Mouse (Mus musculus): ENCODE data around the gene Cux1. TPM values are rescaled to one million over a fixed set of nuclear protein-coding genes. Genes with fewer than 3 reads are reported as not detected.
A peak's percentile ranks its signal among the peaks of the same experiment; 100 is the strongest.

Cux1 gene
- polyA plus RNA-seq, 1 experiment from 2014 or later = 100 TPM

DNA sequence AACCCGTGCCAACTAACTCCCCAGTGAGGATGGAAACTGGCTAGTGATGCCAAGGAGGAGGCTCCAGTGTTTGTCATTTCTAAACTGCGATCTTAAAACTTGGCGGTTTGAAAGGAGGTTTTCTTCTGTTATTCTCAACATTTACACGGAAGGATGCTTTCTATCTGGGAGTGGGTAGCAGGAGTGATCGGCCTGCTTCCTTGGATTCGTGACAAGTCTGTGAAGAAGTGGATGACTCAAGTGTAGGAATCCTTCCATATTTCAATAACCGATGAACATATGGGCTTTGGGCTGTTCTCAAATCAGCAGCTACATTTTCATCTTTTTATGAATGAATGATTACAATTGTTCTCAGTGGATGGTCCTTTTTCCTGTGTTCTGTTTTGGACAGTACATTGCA is 282.2 kb downstream of the Cux1 start:
- H3K36me3 ChIP-seq (ENCODE audit: control insufficient read depth, insufficient read depth, low read length) = peaks cover 12% of the 10 kb centered on the region

DNA sequence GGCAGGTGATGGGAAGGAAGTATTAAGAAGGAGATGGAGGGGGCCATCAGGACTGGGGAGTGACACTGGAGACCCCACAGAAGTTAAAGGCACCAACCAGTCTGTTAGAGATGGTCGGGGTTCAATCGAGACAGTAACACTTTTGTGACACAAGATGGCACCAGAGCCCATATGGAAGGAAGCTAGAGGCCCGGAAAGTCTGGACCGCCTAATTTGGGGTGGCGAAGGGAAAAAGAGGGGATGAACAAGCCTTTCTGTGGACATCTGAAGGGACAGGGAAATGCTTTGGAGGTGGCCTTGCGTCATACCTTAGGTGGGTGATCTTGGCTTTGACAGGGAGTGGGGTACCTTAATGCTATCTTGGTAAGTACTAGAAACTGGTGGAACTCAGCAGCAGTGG is 285.9 kb downstream of the Cux1 start:
- ATAC-seq = no peak
- H3K36me3 ChIP-seq (ENCODE audit: control insufficient read depth, insufficient read depth, low read length) = peaks cover 38% of the 10 kb centered on the region
- H3K9me3 ChIP-seq (ENCODE audit: control insufficient read depth, low read length) = no peaks in the 10 kb centered on the region
- no peak overlapping the region for H3K4me2 ChIP-seq (ENCODE audit: low read length)
- H3K4me3 ChIP-seq (ENCODE audit: low read length) = no peak overlapping the region
- WGBS = 58% methylated on average over 6 of the region's 6 CpGs
- H3K27me3 ChIP-seq (replicated peaks; ENCODE audit: control insufficient read depth, insufficient read depth, low read length) = no peaks in the 10 kb centered on the region
- no peaks in the 10 kb centered on the region for H3K4me1 ChIP-seq (ENCODE audit: control insufficient read depth, insufficient read depth, low read depth, low read length)
- no peak overlapping the region for H3K27ac ChIP-seq (ENCODE audit: low read depth, low read length)
- no peak overlapping the region for H3K9ac ChIP-seq (ENCODE audit: low read depth, low read length)

More for the DNA sequence above, 282.2 kb downstream of the Cux1 start:
- ATAC-seq = no peak
- Histone ChIP-seq H3K9me3 (ENCODE audit: control insufficient read depth, low read length) (no peaks in the 10 kb centered on the region), H3K27me3 (replicated peaks; ENCODE audit: control insufficient read depth, insufficient read depth, low read length) (no peaks in the 10 kb centered on the region), H3K9ac (ENCODE audit: low read depth, low read length) (no peak overlapping the region), H3K4me3 (ENCODE audit: low read length) (no peak overlapping the region), H3K4me1 (ENCODE audit: control insufficient read depth, insufficient read depth, low read depth, low read length) (no peaks in the 10 kb centered on the region), H3K4me2 (ENCODE audit: low read length) (no peak overlapping the region), H3K27ac (ENCODE audit: low read depth, low read length) (no peak overlapping the region)
- 84% methylated on average over 7 of the region's 7 CpGs for WGBS

- Histone ChIP-seq H3K4me1 (ENCODE audit: control insufficient read depth, insufficient read depth, low read depth, low read length) (no peaks in the 10 kb centered on the region), H3K27ac (ENCODE audit: low read depth, low read length) (no peak overlapping the region), H3K9me3 (ENCODE audit: control insufficient read depth, low read length) (no peaks in the 10 kb centered on the region), H3K4me2 (ENCODE audit: low read length) (no peak overlapping the region), H3K36me3 (ENCODE audit: control insufficient read depth, insufficient read depth, low read length) (peaks cover 45% of the 10 kb centered on the region), H3K4me3 (ENCODE audit: low read length) (no peak overlapping the region), H3K27me3 (replicated peaks; ENCODE audit: control insufficient read depth, insufficient read depth, low read length) (no peaks in the 10 kb centered on the region), H3K9ac (ENCODE audit: low read depth, low read length) (no peak overlapping the region)
- no peak for ATAC-seq
- 91% methylated on average over 43 of the region's 43 CpGs for WGBS
These were observed 292.6 kb downstream of the Cux1 start for GRCm38 (mm10) chr5:136274739-136275138.

- WGBS = 66% methylated on average over 4 of the region's 4 CpGs
- Histone ChIP-seq H3K9ac (ENCODE audit: low read depth, low read length) (no peak overlapping the region), H3K4me1 (ENCODE audit: control insufficient read depth, insufficient read depth, low read depth, low read length) (no peaks in the 10 kb centered on the region), H3K9me3 (ENCODE audit: control insufficient read depth, low read length) (no peaks in the 10 kb centered on the region), H3K27me3 (replicated peaks; ENCODE audit: control insufficient read depth, insufficient read depth, low read length) (no peaks in the 10 kb centered on the region), H3K4me2 (ENCODE audit: low read length) (no peak overlapping the region), H3K27ac (ENCODE audit: low read depth, low read length) (no peak overlapping the region), H3K36me3 (ENCODE audit: control insufficient read depth, insufficient read depth, low read length) (peaks cover 13% of the 10 kb centered on the region), H3K4me3 (ENCODE audit: low read length) (no peak overlapping the region)
- ATAC-seq = no peak
These were observed 297.4 kb downstream of the Cux1 start for GRCm38 (mm10) chr5:136269937-136270336.

DNA sequence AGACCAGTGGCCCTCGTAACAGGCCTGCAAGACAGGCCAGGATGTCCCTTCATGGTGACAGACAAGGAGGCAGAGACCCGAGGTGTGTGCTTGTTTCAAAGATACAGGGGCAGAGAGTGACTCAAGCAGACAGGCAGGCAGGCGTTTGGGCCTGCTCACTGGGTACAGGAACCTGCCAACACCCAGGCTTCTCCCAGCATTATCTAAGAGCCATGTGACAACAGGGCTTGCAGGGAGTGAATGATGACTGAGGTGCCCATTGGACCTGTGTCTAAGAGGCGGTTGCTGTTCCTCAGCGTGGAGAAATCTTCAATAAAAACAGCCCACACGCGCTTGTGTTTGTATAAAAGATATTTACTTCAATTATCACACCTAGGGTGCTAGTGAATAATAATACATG is 301.2 kb downstream of the Cux1 start:
- no peaks in the 10 kb centered on the region for H3K4me1 ChIP-seq (ENCODE audit: control insufficient read depth, insufficient read depth, low read depth, low read length)
- 76% methylated on average over 7 of the region's 7 CpGs for WGBS
- no peak overlapping the region for H3K9ac ChIP-seq (ENCODE audit: low read depth, low read length)
- H3K36me3 ChIP-seq (ENCODE audit: control insufficient read depth, insufficient read depth, low read length) = no peaks in the 10 kb centered on the region
- no peak for ATAC-seq
- H3K9me3 ChIP-seq (ENCODE audit: control insufficient read depth, low read length) = no peaks in the 10 kb centered on the region
- no peak overlapping the region for H3K4me3 ChIP-seq (ENCODE audit: low read length)
- H3K27ac ChIP-seq (ENCODE audit: low read depth, low read length) = no peak overlapping the region
- H3K4me2 ChIP-seq (ENCODE audit: low read length) = no peak overlapping the region
- H3K27me3 ChIP-seq (replicated peaks; ENCODE audit: control insufficient read depth, insufficient read depth, low read length) = no peaks in the 10 kb centered on the region

GRCm38 (mm10) chr5:136263342-136263741 is 303.9 kb downstream of the Cux1 start:
- no peak for ATAC-seq
- Histone ChIP-seq H3K27me3 (replicated peaks; ENCODE audit: control insufficient read depth, insufficient read depth, low read length) (no peaks in the 10 kb centered on the region), H3K4me2 (ENCODE audit: low read length) (no peak overlapping the region), H3K36me3 (ENCODE audit: control insufficient read depth, insufficient read depth, low read length) (no peaks in the 10 kb centered on the region), H3K9ac (ENCODE audit: low read depth, low read length) (no peak overlapping the region), H3K9me3 (ENCODE audit: control insufficient read depth, low read length) (no peaks in the 10 kb centered on the region), H3K4me1 (ENCODE audit: control insufficient read depth, insufficient read depth, low read depth, low read length) (no peaks in the 10 kb centered on the region), H3K27ac (ENCODE audit: low read depth, low read length) (no peak overlapping the region), H3K4me3 (ENCODE audit: low read length) (no peak overlapping the region)
- WGBS = 79% methylated on average over 4 of the region's 4 CpGs

DNA sequence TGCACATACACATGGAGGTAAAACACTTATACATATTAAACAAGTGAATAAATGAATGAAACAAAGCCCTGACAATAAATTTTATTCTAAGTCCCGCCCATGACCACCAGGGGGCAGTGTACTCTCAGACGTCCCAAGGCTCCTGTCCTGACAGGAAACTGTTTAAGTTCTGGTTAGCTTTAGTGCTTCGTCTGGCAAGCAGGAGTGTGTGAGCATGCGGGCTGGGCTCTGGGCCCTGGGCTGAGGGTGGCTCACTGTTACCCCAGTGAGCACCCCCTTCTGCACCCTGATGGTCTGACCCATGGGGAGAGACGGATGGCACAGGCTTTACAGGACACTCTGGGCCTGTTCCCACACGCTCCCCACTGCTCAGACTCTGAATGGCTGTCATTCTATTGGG is 308.4 kb downstream of the Cux1 start:
- Histone ChIP-seq H3K4me1 (ENCODE audit: control insufficient read depth, insufficient read depth, low read depth, low read length) (no peaks in the 10 kb centered on the region), H3K4me2 (ENCODE audit: low read length) (no peak overlapping the region), H3K9ac (ENCODE audit: low read depth, low read length) (no peak overlapping the region), H3K36me3 (ENCODE audit: control insufficient read depth, insufficient read depth, low read length) (no peaks in the 10 kb centered on the region; the same call in 1 of the 2 replicates), H3K27ac (ENCODE audit: low read depth, low read length) (no peak overlapping the region), H3K27me3 (replicated peaks; ENCODE audit: control insufficient read depth, insufficient read depth, low read length) (no peaks in the 10 kb centered on the region), H3K9me3 (ENCODE audit: control insufficient read depth, low read length) (no peaks in the 10 kb centered on the region), H3K4me3 (ENCODE audit: low read length) (no peak overlapping the region)
- ATAC-seq = peak; percentile 24; the same call in 1 of the 2 replicates
- WGBS = 38% methylated on average over 6 of the region's 6 CpGs

- WGBS = 14% methylated on average over 17 of the region's 17 CpGs
These were observed 314.4 kb downstream of the Cux1 start for GRCm38 (mm10) chr5:136252899-136253298.

DNA sequence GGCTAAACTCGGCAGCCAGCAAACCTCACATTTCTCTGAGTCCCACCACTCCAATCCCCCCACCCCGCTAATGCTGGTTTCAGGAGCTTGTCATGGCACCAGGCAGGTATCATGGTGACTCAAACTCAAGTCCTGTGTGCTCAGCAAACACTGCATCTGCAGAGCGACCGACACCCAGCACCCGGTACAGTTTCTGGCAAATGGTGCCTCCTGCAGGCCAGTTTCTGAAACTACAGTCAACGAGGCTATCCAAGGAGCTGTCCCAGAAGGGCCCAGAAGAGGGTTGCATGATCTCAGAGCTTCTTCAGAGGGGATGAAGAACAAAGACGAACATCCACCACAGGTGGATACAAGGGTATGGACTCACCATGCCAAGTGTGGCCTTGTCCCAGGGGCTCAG is 316.3 kb downstream of the Cux1 start:
- Histone ChIP-seq H3K9ac (ENCODE audit: low read depth, low read length) (no peak overlapping the region), H3K4me1 (ENCODE audit: control insufficient read depth, insufficient read depth, low read depth, low read length) (0 out of 2 replicates have a peak, but pooled peaks cover 1% of the 10 kb centered on the region), H3K27me3 (replicated peaks; ENCODE audit: control insufficient read depth, insufficient read depth, low read length) (no peaks in the 10 kb centered on the region), H3K4me2 (ENCODE audit: low read length) (no peak overlapping the region), H3K27ac (ENCODE audit: low read depth, low read length) (no peak overlapping the region), H3K36me3 (ENCODE audit: control insufficient read depth, insufficient read depth, low read length) (peaks cover 3% of the 10 kb centered on the region), H3K9me3 (ENCODE audit: control insufficient read depth, low read length) (no peaks in the 10 kb centered on the region), H3K4me3 (ENCODE audit: low read length) (no peak overlapping the region)
- 48% methylated on average over 7 of the region's 7 CpGs for WGBS
- ATAC-seq = no peak

More at GRCm38 (mm10) chr5:136252899-136253298, 314.4 kb downstream of the Cux1 start:
- no peak overlapping the region for H3K27ac ChIP-seq (ENCODE audit: low read depth, low read length)
- ATAC-seq = peak; percentile 64
- no peak overlapping the region for H3K4me3 ChIP-seq (ENCODE audit: low read length)
- H3K4me2 ChIP-seq (ENCODE audit: low read length) = no peak overlapping the region
- H3K9ac ChIP-seq (ENCODE audit: low read depth, low read length) = no peak overlapping the region
- H3K4me1 ChIP-seq (ENCODE audit: control insufficient read depth, insufficient read depth, low read depth, low read length) = no peaks in the 10 kb centered on the region
- H3K9me3 ChIP-seq (ENCODE audit: control insufficient read depth, low read length) = no peaks in the 10 kb centered on the region
- H3K36me3 ChIP-seq (ENCODE audit: control insufficient read depth, insufficient read depth, low read length) = peaks cover 3% of the 10 kb centered on the region
- H3K27me3 ChIP-seq (replicated peaks; ENCODE audit: control insufficient read depth, insufficient read depth, low read length) = no peaks in the 10 kb centered on the region

- no peak overlapping the region for H3K27ac ChIP-seq (ENCODE audit: low read depth, low read length)
- H3K9ac ChIP-seq (ENCODE audit: low read depth, low read length) = no peak overlapping the region
- H3K9me3 ChIP-seq (ENCODE audit: control insufficient read depth, low read length) = no peaks in the 10 kb centered on the region
- H3K36me3 ChIP-seq (ENCODE audit: control insufficient read depth, insufficient read depth, low read length) = peaks cover 3% of the 10 kb centered on the region
- H3K4me3 ChIP-seq (ENCODE audit: low read length) = no peak overlapping the region
- H3K27me3 ChIP-seq (replicated peaks; ENCODE audit: control insufficient read depth, insufficient read depth, low read length) = no peaks in the 10 kb centered on the region
- WGBS = 66% methylated on average over 6 of the region's 6 CpGs
- peaks cover 9% of the 10 kb centered on the region for H3K4me1 ChIP-seq (ENCODE audit: control insufficient read depth, insufficient read depth, low read depth, low read length)
- no peak for ATAC-seq
- H3K4me2 ChIP-seq (ENCODE audit: low read length) = no peak overlapping the region
These were observed 318.8 kb downstream of the Cux1 start for GRCm38 (mm10) chr5:136248441-136248840.

Measured in hindbrain, embryonic 16.5 days (tissue).